Comparison of ENCODE assay signal across 8 mouse cellular contexts in genomic region chr11:115321906-115322693, GRCm38 (mm10). TPM values are rescaled to one million over a fixed set of nuclear protein-coding genes. Genes with fewer than 3 reads are reported as not detected.
A peak's percentile ranks its signal among the peaks of the same experiment; 100 is the strongest.
DNase-seq lines count a peak whose midpoint lies in the region; ATAC-seq and TF ChIP-seq lines count a peak whose summit lies in the region.

Ush1g (minus strand) TSS chr11:115322041.

- DNase-seq in gastrocnemius, adult 18-20 months (ENCODE audit: low spot score) = peak; percentile 24
- DNase-seq in gastrocnemius, postnatal 25 days = no peak
- DNase-seq in cerebellum, adult 18-20 months = peak; percentile 63 to 74
- peak; percentile 67 for DNase-seq in lung, postnatal 0 days (ENCODE audit: low spot score)
- peak; percentile 87 for DNase-seq in retina, embryonic 14.5 days (ENCODE audit: low spot score)

- no peak for TF ChIP-seq POLR2A in ES-Bruce4 (IDR thresholded peaks at IDR 0.05; ENCODE audit: insufficient read depth, low read length)

- H3K27me3 ChIP-seq in ES-Bruce4 (ENCODE audit: control insufficient read depth, insufficient read depth, low read length, poor library complexity, severe bottlenecking) = no peaks in the 10 kb centered on the region
- peaks cover 70% of the 10 kb centered on the region for H3K27me3 ChIP-seq in forebrain, embryonic 16.5 days (replicated peaks; ENCODE audit: control insufficient read depth, insufficient read depth, low read length)
- H3K27me3 ChIP-seq in intestine, postnatal 0 days (replicated peaks; ENCODE audit: control insufficient read depth, insufficient read depth, low read length) = peaks cover 76% of the 10 kb centered on the region
- H3K27me3 ChIP-seq in lung, postnatal 0 days (replicated peaks; ENCODE audit: insufficient read depth, low read length) = peaks cover 62% of the 10 kb centered on the region

- no peak within 1 kb of the TSS for H3K4me3 ChIP-seq in ES-Bruce4 (ENCODE audit: low read depth, low read length)
- H3K4me3 ChIP-seq in forebrain, embryonic 16.5 days (replicated peaks; ENCODE audit: low read length) = peak within 1 kb of the TSS; percentile 0; the same call in 1 of the 2 replicates
- H3K4me3 ChIP-seq in intestine, postnatal 0 days (ENCODE audit: low read depth, low read length) = no peak within 1 kb of the TSS
- H3K4me3 ChIP-seq in lung, postnatal 0 days (ENCODE audit: low read depth, low read length) = no peak within 1 kb of the TSS

- H3K4me1 ChIP-seq in ES-Bruce4 (ENCODE audit: control insufficient read depth, insufficient read depth, low read length) = no peaks in the 10 kb centered on the region
- peaks cover 24% of the 10 kb centered on the region for H3K4me1 ChIP-seq in forebrain, embryonic 16.5 days (replicated peaks; ENCODE audit: control insufficient read depth, insufficient read depth, low read length)
- no peaks in the 10 kb centered on the region for H3K4me1 ChIP-seq in intestine, postnatal 0 days (replicated peaks; ENCODE audit: control insufficient read depth, insufficient read depth, low read length)
- no peaks in the 10 kb centered on the region for H3K4me1 ChIP-seq in lung, postnatal 0 days (ENCODE audit: insufficient read depth, low read depth, low read length)

- H3K4me2 ChIP-seq in forebrain, embryonic 16.5 days (ENCODE audit: low read length) = 0 out of 2 replicates have a peak within 1 kb of the TSS, but pooled peaks have one; percentile 8
- no peak within 1 kb of the TSS; the same call in 1 of the 2 replicates for H3K4me2 ChIP-seq in intestine, postnatal 0 days (replicated peaks; ENCODE audit: low read depth)
- no peak within 1 kb of the TSS for H3K4me2 ChIP-seq in lung, postnatal 0 days (replicated peaks; ENCODE audit: low read depth, low read length)

- ATAC-seq in forebrain, embryonic 16.5 days = peak; percentile 47
- peak; percentile 36 for ATAC-seq in intestine, postnatal 0 days
- peak; percentile 71 for ATAC-seq in lung, postnatal 0 days

- WGBS in forebrain, embryonic 16.5 days = 6% methylated on average over 31 of the region's 35 CpGs
- WGBS in intestine, postnatal 0 days = 6% methylated on average over 35 of the region's 35 CpGs
- 5% methylated on average over 29 of the region's 35 CpGs for WGBS in lung, postnatal 0 days

- no peak for TF ChIP-seq EP300 in ES-Bruce4 (IDR thresholded peaks at IDR 0.05; ENCODE audit: insufficient read depth, low read depth, low read length)
- TF ChIP-seq EP300 in lung, postnatal 0 days (IDR thresholded peaks at IDR 0.05) = no peak

- TF ChIP-seq CTCF in ES-Bruce4 (IDR thresholded peaks at IDR 0.05; ENCODE audit: low read depth, low read length) = peak; percentile 78
- TF ChIP-seq CTCF in intestine, postnatal 0 days (IDR thresholded peaks at IDR 0.05; ENCODE audit: low read depth) = peak; percentile 98
- TF ChIP-seq CTCF in lung, postnatal 0 days (IDR thresholded peaks at IDR 0.05) = peak; percentile 98

- H3K27ac ChIP-seq in ES-Bruce4 (ENCODE audit: insufficient read depth, low read length) = no peak within 1 kb of the TSS
- H3K27ac ChIP-seq in forebrain, embryonic 16.5 days (ENCODE audit: low read length) = no peak within 1 kb of the TSS
- no peak within 1 kb of the TSS for H3K27ac ChIP-seq in intestine, postnatal 0 days (ENCODE audit: low read depth, low read length)
- no peak within 1 kb of the TSS for H3K27ac ChIP-seq in lung, postnatal 0 days (ENCODE audit: low read length)

- 0 out of 2 replicates have a peak within 1 kb of the TSS, but pooled peaks have one; percentile 22 for H3K9ac ChIP-seq in ES-Bruce4 (ENCODE audit: low read depth, poor library complexity, severe bottlenecking)
- no peak within 1 kb of the TSS for H3K9ac ChIP-seq in forebrain, embryonic 16.5 days (replicated peaks; ENCODE audit: low read depth, low read length)
- no peak within 1 kb of the TSS for H3K9ac ChIP-seq in intestine, postnatal 0 days (ENCODE audit: low read depth, low read length)
- no peak within 1 kb of the TSS for H3K9ac ChIP-seq in lung, postnatal 0 days (replicated peaks; ENCODE audit: low read depth)

- no peaks in the 10 kb centered on the region for H3K9me3 ChIP-seq in ES-Bruce4 (replicated peaks; ENCODE audit: control insufficient read depth, insufficient read depth, low read length, poor library complexity, severe bottlenecking)
- H3K9me3 ChIP-seq in forebrain, embryonic 16.5 days (ENCODE audit: control insufficient read depth, low read length) = no peaks in the 10 kb centered on the region
- H3K9me3 ChIP-seq in intestine, postnatal 0 days (ENCODE audit: control insufficient read depth) = no peaks in the 10 kb centered on the region
- H3K9me3 ChIP-seq in lung, postnatal 0 days (ENCODE audit: low read length) = no peaks in the 10 kb centered on the region

- H3K36me3 ChIP-seq in ES-Bruce4 (ENCODE audit: control insufficient read depth, insufficient read depth, low read length, poor library complexity, severe bottlenecking) = no peaks in the 10 kb centered on the region
- no peaks in the 10 kb centered on the region for H3K36me3 ChIP-seq in forebrain, embryonic 16.5 days (ENCODE audit: control insufficient read depth, insufficient read depth)
- no peaks in the 10 kb centered on the region for H3K36me3 ChIP-seq in intestine, postnatal 0 days (ENCODE audit: control insufficient read depth, insufficient read depth)
- H3K36me3 ChIP-seq in lung, postnatal 0 days (ENCODE audit: insufficient read depth, low read length) = no peaks in the 10 kb centered on the region

RNA-seq across cellular contexts. Expression of gene Ush1g, which starts in this region (rescaled TPM):
- under 1 TPM; 0.16 to 0.19 TPM for total RNA-seq in gastrocnemius, adult 18-20 months (2021)
- total RNA-seq in gastrocnemius, postnatal 25 days (2021) = under 1 TPM; 0.56 to 0.97 TPM
- polyA plus RNA-seq in ES-Bruce4 (2011; ENCODE audit: insufficient read depth, insufficient read length, low read depth, missing spikeins) = 0.24 and 0.33 TPM in 2 replicates
- 0.10 TPM in 2 replicates for polyA plus RNA-seq in forebrain, embryonic 16.5 days (2015; fragmentation: Nextera tagmentation; extraction: Ambion mirVana)
- 0.05 and 0.09 TPM in 2 replicates for polyA plus RNA-seq in intestine, postnatal 0 days (2015; fragmentation: Nextera tagmentation; extraction: Ambion mirVana)
- polyA plus RNA-seq in lung, postnatal 0 days (2015; fragmentation: Nextera tagmentation; extraction: Ambion mirVana) = not detected in 2 replicates

Comparison
In these comparisons a context has a peak if more than half of its experiments do, and no peak if none do; other contexts are left out.
1. Peak in DNase-seq in gastrocnemius, adult 18-20 months; RNA of the gene not detected or under 1 TPM.
2. Peak in ATAC-seq, H3K4me3 ChIP-seq and H3K4me2 ChIP-seq in forebrain, embryonic 16.5 days; RNA of the gene not detected or under 1 TPM.
3. Peak in ATAC-seq in intestine, postnatal 0 days; RNA of the gene not detected or under 1 TPM.
4. Peak in DNase-seq and ATAC-seq in lung, postnatal 0 days; RNA of the gene not detected or under 1 TPM.